Mouse (Mus musculus) central nervous system, embryonic 18 days (tissue): ENCODE results near the gene Sumf2. TPM values are rescaled to one million over a fixed set of nuclear protein-coding genes. Genes with fewer than 3 reads are reported as not detected.

Experiments used
- polyA plus RNA-seq: library from polyadenylated mRNA; depleted of rRNA; stranded (reverse); fragments of >200 nt; gene quantifications from 2 replicates; pipeline ENCODE4 v1.2.3, GENCODE M21; 2012; rRNA removed

Gene Sumf2
- polyA plus RNA-seq, result 19.7 and 24.7 TPM in 2 replicates

DNA sequence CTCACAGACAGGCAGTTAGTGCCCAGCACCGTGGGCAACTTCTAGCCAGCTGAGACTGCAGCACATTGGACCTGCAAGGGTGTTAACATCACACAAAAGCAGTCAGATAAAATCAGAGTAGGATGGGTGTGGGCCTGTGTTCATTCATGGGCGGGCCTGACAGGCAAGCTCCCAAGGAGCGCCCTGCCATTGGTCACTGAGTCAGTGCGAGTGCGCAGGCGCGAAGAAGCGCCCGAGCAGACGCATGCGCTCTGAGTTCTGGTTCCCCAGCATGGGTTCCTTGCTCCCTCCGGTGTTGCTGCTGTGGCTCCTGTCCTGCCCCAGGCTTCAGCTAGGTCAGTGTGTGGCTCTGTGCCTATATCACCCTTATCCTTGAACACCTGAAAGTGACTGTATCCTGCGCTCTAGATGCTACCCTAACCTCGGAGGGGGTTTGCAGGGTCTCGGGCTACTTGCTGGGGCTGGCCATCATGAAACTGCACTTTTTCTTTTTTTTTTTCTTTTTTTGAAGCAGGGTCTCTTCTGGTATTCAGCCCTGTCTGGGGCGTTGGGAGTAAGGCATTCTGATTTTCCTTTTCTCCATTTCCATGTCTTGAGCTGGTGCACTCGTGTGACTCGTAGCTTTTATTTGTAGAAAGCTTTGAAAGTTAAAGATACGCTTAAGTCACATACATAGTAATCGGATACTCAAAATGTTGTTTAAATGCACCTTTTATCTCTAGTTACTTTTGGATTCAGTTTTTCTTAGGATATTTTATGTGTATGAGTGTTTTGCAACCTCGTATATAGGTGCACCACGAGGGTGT lies at the start of gene Sumf2:
Sumf2 (plus strand) TSS at position 235 of the 806 bp plus-strand sequence.

GRCm38 (mm10) chr5:129886911-129887636 lies 40.3 kb downstream of the Sumf2 start, which contains the start of gene Chchd2:
TSS of gene Chchd2 (minus strand) at chr5:129887470.

DNA sequence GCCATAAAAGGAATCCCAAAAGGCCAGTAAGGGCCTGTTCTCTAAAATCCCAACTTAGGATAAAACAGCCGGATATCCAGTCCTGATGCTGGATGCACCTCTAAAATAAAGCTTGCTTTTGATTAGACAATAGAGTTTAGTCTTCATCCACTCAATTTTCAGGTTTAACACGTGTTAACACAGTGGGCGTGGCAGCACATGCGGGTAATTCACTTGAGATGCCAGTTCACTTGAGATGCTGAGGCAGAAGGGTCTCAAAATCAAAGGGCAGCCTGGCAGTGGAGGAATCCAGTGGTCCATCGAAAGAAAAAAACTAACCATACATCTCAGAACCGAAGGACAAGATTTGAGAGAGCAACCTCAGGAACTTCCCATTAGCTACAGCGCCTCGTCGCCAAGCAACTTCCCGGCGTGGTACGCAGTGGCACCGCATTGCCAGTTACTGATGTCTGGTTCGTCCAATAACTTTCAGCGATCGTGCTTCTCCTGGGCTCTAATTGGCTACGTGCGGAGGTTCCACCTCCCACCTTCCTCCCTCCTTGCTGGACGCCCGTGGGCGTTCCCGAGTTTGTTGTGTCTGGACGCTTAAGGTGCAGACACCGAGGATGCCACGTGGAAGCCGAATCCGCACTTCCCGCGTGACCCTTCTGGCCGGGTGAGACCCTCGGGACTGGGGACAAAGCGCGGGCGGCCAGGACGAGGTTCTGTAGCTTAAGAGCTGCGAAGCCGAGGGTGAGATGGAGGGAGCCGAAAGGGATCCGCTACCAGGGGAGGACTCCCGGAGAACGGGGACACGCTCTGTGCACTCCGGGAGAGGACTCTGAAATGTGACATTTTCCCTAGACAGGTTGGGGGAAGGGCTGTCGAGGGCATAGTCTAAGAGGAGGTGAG lies 48.7 kb downstream of the Sumf2 start, which contains the start of gene Zbed5:
Zbed5 (plus strand) TSS at position 526 of the 891 bp plus-strand sequence.

DNA sequence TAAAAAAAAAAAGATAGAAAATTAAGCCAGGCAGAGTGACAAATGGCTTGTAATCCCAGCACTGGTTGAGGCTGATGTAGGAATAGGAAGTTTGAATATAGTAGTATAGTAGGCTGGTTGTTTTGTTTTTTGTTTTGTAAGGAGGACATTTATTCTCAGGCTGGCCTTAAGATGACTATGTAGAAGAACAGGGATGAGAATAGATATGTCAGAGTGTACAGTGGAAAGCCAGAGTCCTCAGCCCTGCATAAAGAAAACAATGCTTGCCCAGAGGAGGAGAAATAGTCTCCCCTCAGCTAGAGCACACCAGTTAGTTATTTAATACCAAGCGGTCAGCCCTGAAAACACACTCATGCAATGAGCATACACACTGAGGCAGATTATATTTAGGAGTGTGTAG lies 51.7 kb downstream of the Sumf2 start, which contains the start of gene Phkg1:
Phkg1 (minus strand) TSS at position 101 of the 400 bp plus-strand sequence.

GRCm38 (mm10) chr5:129908242-129908965 lies 61.6 kb downstream of the Sumf2 start, which contains the start of gene Nupr1l:
TSS of gene Nupr1l (plus strand) at chr5:129908540.

Other genes starting within 250 kb of the Sumf2 start
- gene Zfp11, start 176.9 kb upstream of the Sumf2 start, polyA plus RNA-seq, result 6.6 and 6.9 TPM in 2 replicates
- gene Sept14, start 138.5 kb upstream of the Sumf2 start, polyA plus RNA-seq, result not detected in 2 replicates
- 129 and 133 TPM in 2 replicates for gene Mrps17, start 131.5 kb upstream of the Sumf2 start, polyA plus RNA-seq
- gene Nipsnap2, start 121.9 kb upstream of the Sumf2 start, polyA plus RNA-seq, result 75.2 and 76.2 TPM in 2 replicates
- 17.1 and 21.9 TPM in 2 replicates for gene Psph, start 59.5 kb upstream of the Sumf2 start, polyA plus RNA-seq
- 731 and 832 TPM in 2 replicates for gene Chchd2, start 40.5 kb downstream of the Sumf2 start, polyA plus RNA-seq
- gene Zbed5, start 48.7 kb downstream of the Sumf2 start, polyA plus RNA-seq, result 14.1 and 14.9 TPM in 2 replicates
- 0.84 and 1.8 TPM in 2 replicates for gene Phkg1, start 51.6 kb downstream of the Sumf2 start, polyA plus RNA-seq
- gene Nupr1l, start 61.6 kb downstream of the Sumf2 start, polyA plus RNA-seq, result 4.0 and 4.9 TPM in 2 replicates
- gene Vkorc1l1, start 95.0 kb downstream of the Sumf2 start, polyA plus RNA-seq, result 39.5 and 39.9 TPM in 2 replicates
- 18.6 and 21.4 TPM in 2 replicates for gene Gusb, start 156.1 kb downstream of the Sumf2 start, polyA plus RNA-seq
- 36.9 and 39.2 TPM in 2 replicates for gene Asl, start 182.3 kb downstream of the Sumf2 start, polyA plus RNA-seq
- 58.2 and 58.4 TPM in 2 replicates for gene Crcp, start 182.3 kb downstream of the Sumf2 start, polyA plus RNA-seq
- 33.3 and 35.0 TPM in 2 replicates for gene Tpst1, start 226.3 kb downstream of the Sumf2 start, polyA plus RNA-seq